Mouse (Mus musculus) mesoderm, embryonic 11.5 days (tissue): Measurements from ENCODE around the gene Hpcal1.
A peak's percentile ranks its signal among the peaks of the same experiment; 100 is the strongest.

Source experiments
- DNase-seq: peaks from one replicate; pipeline ENCODE4 v3.0.0-alpha.2; 2012; ENCODE audit warnings: low read depth, low spot score

The Hpcal1 gene

GRCm38 (mm10) chr12:17686116-17686515, 4.5 kb upstream of the Hpcal1 start:
- no peak for DNase-seq

GRCm38 (mm10) chr12:17688913-17689312, 1.7 kb upstream of the Hpcal1 start:
- no peak for DNase-seq

DNA sequence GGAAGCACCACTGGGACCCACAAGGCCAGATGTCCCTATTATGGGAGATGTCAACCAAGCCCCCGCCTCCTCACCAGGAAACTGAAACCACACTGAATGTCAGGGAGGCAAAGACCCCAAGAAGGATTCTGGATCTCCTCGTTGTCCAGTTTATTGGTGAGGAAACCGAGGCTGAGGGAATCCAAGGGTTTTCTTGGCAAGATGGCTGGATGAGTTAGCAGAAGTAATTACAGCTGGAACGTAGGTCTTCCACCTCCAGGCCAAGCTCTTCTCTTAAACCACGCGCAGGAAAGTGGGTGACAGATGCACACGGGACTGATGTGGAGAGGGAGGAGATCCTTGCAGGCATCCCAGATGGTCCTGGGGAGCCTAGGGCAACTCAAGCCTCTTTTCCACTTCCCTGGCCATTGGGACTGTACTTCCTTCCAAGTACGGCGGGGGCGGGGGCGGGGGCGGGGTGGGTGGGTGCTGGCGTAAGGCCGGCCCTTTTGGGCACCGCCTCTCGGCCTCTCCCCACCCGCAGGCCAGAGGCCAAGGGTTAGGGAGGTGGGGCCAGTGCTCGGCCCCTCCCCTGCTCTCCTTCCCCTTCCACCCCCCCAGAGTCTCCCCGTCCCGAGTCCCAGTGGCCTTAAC, 609 bp upstream of the Hpcal1 start:
- DNase-seq, result no peak

- no peak for DNase-seq
Observed at GRCm38 (mm10) chr12:17691320-17691876, 742 bp downstream of the Hpcal1 start.

DNA sequence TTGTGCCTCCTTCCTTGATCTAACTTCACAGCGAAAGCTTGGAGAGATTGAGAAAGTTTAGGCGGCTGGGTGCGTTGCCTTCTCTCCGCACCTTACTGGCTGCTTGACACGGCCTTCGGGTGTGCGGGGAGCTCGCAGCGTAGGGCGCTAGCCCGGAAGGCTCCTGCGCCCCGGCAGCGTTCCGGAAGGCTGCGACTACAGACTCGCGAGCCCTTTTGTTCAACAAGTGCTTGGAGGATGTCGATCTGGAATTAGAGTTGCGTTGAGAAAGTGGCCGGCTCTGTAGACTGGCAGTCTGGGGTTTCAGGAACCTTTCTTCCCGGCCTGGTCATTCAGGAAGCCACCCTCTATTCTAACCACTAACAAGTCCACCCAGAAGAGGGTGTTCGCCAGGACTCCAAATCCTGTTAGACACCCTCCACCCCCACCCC, 1.2 kb downstream of the Hpcal1 start:
- DNase-seq, result no peak

DNA sequence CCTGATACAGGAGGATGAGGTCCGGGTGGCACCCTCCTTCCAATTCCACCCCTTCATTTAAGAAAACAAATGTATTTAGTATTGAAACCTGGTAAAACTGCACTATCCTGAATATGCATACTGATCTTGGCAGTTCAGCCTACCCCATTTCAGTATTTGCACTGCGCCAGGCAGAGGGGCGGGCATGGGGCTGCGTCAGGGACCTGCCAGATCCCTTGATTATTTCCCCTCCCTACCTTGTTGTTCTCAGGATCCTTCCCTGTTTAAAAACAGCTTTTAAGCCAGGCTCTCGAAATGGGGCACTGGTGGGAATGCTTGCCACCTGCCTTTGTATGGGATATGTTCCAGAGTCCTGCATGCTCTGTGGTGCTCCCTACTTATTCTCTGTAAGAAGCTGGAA, 1.7 kb downstream of the Hpcal1 start:
- DNase-seq, result no peak

- no peak for DNase-seq
Observed at GRCm38 (mm10) chr12:17692953-17693352, 2.3 kb downstream of the Hpcal1 start.

DNA sequence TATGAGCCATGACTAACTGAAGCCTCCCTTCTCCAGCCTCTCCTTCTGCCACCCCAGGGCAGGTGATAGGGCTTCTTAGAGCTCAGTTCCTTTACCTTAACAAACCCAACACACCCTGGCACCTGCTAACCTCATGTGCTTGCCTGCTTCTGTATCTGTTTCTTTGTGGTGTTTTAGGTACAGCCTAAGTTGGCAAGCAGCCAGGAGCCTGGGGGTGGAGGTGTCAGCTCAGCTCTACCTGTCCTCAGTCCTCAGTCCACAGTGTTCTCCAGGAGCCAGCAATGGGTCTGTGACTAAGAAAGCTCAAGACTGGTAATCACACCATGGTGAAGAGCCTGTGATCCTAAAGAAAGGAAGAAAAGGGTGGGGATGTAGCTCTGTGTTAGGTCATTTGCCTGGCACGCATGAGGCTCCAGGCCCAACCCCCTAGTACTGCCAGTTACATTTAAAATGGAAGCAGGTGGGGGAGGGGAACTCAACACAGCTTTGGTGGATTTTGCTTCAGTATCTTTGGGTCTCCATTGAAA, 4.0 kb downstream of the Hpcal1 start:
- DNase-seq, result no peak

DNA sequence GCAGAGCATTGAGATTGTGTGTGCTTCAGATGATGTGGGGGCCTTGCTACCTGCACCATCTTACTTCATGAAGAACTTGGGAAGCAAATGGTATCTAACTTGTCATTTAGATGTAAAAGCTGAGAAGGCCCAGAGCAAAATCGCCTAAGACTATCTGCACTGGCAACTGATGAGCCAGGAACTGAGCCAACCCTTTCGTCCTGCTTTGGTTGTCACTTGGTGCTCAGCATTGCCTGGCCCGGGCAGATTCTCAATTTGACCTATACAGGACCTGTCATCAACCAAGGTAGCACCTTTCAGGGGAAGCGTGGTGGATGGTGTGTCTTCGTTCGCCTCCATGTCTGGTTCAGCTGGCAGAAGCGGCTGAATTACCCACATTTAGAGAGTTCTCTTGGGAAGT, 5.7 kb downstream of the Hpcal1 start:
- no peak for DNase-seq

DNA sequence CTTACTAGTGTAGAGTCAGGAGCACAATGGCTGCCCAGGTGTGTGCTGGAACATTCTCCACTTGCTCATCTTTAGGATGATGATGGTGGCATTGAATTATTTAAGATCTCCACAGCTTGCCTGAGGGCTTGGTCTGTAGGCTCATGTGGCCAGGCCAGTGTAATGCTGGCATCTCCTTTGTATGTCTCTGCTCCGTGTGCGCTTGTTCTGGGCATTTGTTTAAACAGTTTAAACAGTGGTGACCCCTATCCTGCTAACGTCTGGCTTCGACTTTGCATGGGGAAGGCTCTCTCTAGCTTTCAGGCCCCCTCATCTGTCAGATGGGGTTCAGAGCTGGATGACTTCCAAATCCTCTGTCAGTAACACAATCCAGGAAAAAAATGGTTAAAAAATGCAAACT, 8.3 kb downstream of the Hpcal1 start:
- DNase-seq, result no peak

DNA sequence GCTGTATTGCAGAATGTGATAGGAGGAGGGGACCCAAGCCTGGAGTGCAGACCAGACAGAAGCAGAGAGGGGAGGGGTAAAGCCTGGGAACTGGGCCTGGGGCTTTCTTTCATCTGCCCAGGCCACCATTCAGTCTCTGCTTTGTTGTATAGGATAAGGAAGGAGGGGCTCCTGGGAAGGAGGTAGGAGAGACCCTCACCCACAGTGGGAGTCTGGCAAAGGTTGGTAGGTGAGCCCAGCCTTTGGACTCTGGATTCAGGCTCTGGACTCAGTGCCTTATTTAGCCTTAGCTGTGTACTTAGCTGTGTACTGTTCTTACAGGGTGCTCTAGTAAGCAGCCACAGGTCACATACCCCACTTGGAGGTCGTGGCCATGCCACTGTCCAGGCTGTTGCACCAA, 8.8 kb downstream of the Hpcal1 start:
- DNase-seq, result no peak

GRCm38 (mm10) chr12:17701131-17701720, 10.6 kb downstream of the Hpcal1 start:
- DNase-seq, result no peak

- DNase-seq, result no peak
Observed at GRCm38 (mm10) chr12:17701795-17702194, 11.1 kb downstream of the Hpcal1 start.

DNA sequence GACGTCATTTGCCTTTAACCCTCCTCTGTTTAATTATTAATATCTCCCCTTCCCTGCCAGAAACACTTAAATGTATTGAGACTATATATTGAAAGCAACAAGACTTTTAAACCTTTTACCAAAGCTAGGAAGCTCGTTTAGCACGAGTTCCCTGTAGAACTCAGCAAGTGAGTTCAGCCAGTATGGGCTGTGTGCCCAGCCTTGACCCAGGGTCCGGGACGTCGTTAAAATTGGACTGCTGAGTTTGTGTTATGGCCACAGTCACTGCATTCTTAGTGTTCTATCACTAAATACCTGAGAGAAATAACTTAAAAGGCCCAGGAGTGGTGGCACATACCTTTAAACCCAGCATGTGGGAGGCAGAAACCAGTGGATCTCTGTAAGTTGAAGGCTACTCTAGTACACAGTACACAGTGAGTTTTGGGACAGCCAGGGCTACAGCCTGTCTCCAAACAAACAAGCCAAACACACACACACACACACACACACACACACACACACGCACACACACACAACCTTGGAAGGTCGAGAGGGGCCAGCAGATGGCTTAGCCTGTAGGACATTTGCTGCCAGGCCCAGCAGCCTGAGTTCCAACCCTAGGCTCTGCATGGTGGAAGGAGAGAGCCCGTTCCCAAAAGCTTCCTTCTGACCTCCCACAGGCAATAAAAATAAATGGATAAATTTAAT, 11.7 kb downstream of the Hpcal1 start:
- DNase-seq, result no peak

DNA sequence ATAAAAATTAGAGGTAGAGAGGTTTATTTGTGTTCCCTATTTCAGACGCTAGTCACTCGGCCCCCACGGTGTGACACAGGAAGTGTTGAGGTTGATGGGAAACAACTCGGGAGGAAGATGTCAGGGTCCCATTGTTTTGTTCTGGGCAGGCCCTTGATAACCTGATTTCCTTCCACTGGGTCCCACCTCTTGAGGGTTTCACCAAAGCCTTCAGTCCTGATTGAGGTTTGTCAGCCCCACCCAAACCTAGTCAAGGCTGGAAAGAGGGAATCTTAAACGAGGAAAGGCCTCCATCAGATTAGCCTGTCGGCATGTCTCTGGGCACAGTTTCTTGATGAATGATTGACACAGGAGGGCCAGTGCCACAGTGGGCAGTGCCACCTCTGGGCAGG, 12.3 kb downstream of the Hpcal1 start:
- no peak for DNase-seq

- DNase-seq, result no peak
Observed at GRCm38 (mm10) chr12:17703866-17704265, 13.2 kb downstream of the Hpcal1 start.

- DNase-seq, result no peak
Observed at GRCm38 (mm10) chr12:17707472-17707871, 16.8 kb downstream of the Hpcal1 start.

DNA sequence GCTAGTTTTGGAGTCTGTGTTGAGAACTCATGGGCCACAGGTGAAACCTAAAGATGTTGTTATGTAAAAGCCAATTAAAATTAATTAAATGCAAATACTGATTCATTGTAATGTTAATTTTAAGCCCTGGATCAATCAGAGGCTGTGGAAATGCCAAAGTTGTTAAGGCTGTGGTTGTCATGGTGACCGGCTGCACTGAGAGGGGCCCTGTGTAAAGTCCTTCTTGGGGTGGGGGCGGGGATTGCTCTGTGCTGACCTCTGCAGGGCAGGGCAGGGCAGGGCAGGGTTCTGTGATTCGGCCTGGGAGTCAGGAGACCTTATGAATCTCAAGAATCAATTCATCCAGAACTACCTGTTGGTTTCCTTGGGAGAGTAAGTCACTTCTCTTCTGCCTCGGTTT, 18.8 kb downstream of the Hpcal1 start:
- peak; percentile 58 for DNase-seq

DNA sequence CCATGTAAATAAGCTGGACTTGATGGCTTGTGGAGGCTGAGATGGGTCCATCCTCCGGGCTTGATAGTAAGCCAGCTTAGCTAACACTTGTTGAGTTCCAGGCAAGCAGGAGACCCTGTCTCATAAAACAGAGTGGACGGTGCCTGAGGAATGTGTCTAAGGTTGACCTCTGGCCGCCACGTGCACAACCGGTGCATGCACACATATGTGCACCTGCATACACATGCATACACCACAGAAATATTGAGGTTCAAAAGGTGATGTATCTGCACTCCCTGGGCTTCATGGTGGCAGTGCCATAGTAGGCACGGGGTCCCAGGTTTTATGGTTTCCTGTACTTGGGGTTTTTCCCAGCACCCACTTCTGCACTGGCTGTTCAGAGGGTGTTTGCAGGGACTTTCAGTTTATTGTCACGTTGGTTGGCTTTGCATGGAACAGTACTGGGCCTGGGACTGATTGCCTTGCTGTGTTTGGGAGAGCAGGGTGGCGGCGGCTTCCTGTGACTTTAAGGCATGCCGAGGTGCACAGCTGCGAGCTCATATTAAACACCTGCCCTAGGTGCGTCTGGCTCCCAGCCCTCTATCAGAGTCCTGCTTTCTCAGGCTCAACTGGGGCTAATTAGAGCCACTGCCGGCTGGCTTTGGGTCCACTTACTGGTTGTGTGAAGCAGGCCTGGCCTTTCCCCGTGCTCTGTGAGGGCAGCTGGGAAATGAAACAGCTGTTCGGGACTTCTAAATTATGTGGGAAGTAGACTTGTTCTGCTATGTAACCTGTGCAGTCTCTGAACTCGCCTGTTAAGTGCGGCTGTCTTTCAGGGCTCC, 19.5 kb downstream of the Hpcal1 start:
- DNase-seq, result no peak

- DNase-seq, result peak; percentile 37
Observed at GRCm38 (mm10) chr12:17710747-17711092, 20.1 kb downstream of the Hpcal1 start.

- DNase-seq, result no peak
Observed at GRCm38 (mm10) chr12:17711731-17712388, 21.2 kb downstream of the Hpcal1 start.
